Mouse (Mus musculus) embryonic facial prominence, embryonic 12.5 days (tissue): ENCODE measurements around the gene Dnase1l3. TPM values are rescaled to one million over a fixed set of nuclear protein-coding genes. Genes with fewer than 3 reads are reported as not detected.

Experiments
- ATAC-seq: fragments of 200-750 bp; cut with Nextera tagmentation; 2 replicates; pipeline ENCODE4 v1.8.0; 2017; ENCODE audit not compliant: insufficient number of reproducible peaks, insufficient read depth, low FRiP score, low TSS enrichment
- H3K27ac ChIP-seq: fragments of 300-500 bp; sonication (generic); 2 replicates; pipeline ENCODE4 v1.5.1; 2016; ENCODE audit warnings: mild to moderate bottlenecking
- H3K27me3 ChIP-seq: fragments of 300-500 bp; sonication (generic); 2 replicates; pipeline ENCODE4 v1.6.1; 2016; ENCODE audit warnings: mild to moderate bottlenecking, moderate library complexity
- H3K36me3 ChIP-seq: fragments of 300-500 bp; sonication (generic); 2 replicates; pipeline ENCODE4 v1.6.1; 2016; ENCODE audit warnings: mild to moderate bottlenecking
- H3K4me1 ChIP-seq: fragments of 300-500 bp; sonication (generic); 2 replicates; pipeline ENCODE4 v1.6.1; 2016
- H3K4me2 ChIP-seq: fragments of 300-500 bp; sonication (generic); replicated peaks from 2 replicates; pipeline ENCODE4 v1.6.1; 2016; ENCODE audit warnings: mild to moderate bottlenecking, moderate library complexity
- H3K4me3 ChIP-seq: fragments of 300-500 bp; sonication (generic); 2 replicates; pipeline ENCODE4 v1.5.1; 2016; ENCODE audit warnings: mild to moderate bottlenecking
- H3K9ac ChIP-seq: fragments of 300-500 bp; sonication (generic); 2 replicates; pipeline ENCODE4 v1.6.1; 2016; ENCODE audit warnings: mild to moderate bottlenecking, moderate library complexity
- H3K9me3 ChIP-seq: fragments of 300-500 bp; sonication (generic); 2 replicates; pipeline ENCODE4 v1.6.1; 2016; ENCODE audit warnings: mild to moderate bottlenecking, moderate library complexity
- WGBS: fragments of 180-500 bp; shearing (Covaris S2); methylation state at CpG from one replicate; pipeline ENCODE4 v1.1.7; 2016; 5-methylcytosine and 5-hydroxymethylcytosine counted together
- polyA plus RNA-seq: library from polyadenylated mRNA; unstranded; fragments of >200 nt; fragmentation: Nextera tagmentation; extraction: Ambion mirVana; gene quantifications from 2 replicates; pipeline ENCODE4 v1.2.1, GENCODE M21; 2016

Dnase1l3 gene
- 0.09 TPM in 1 of 2 replicates, not detected in the other for polyA plus RNA-seq

GRCm38 (mm10) chr14:7994271-7994767, at the start of gene Dnase1l3:
TSS of gene Dnase1l3 (minus strand) at chr14:7994573.
- H3K9ac ChIP-seq = no peak within 1 kb of the TSS
- no peaks in the 10 kb centered on the region for H3K4me1 ChIP-seq
- H3K4me2 ChIP-seq = no peak within 1 kb of the TSS
- no peak within 1 kb of the TSS for H3K4me3 ChIP-seq
- no peaks in the 10 kb centered on the region for H3K9me3 ChIP-seq
- H3K36me3 ChIP-seq = no peaks in the 10 kb centered on the region
- WGBS = 72% methylated on average over 8 of the region's 8 CpGs
- H3K27me3 ChIP-seq = no peaks in the 10 kb centered on the region
- H3K27ac ChIP-seq = no peak within 1 kb of the TSS
- no peak for ATAC-seq

- ATAC-seq = no peak
- no peak overlapping the region for H3K9ac ChIP-seq
- no peaks in the 10 kb centered on the region for H3K27me3 ChIP-seq
- no peaks in the 10 kb centered on the region for H3K9me3 ChIP-seq
- WGBS = 93% methylated on average over 9 of the region's 9 CpGs
- no peaks in the 10 kb centered on the region for H3K4me1 ChIP-seq
- H3K4me2 ChIP-seq = no peak overlapping the region
- no peak overlapping the region for H3K27ac ChIP-seq
- peaks cover 12% of the 10 kb centered on the region for H3K36me3 ChIP-seq
- no peak overlapping the region for H3K4me3 ChIP-seq
Measured at GRCm38 (mm10) chr14:8042577-8042976, 48.2 kb upstream of the Dnase1l3 start.

- Histone ChIP-seq H3K4me2 (no peak overlapping the region), H3K4me3 (no peak overlapping the region), H3K27me3 (no peaks in the 10 kb centered on the region), H3K36me3 (peaks cover 9% of the 10 kb centered on the region), H3K4me1 (no peaks in the 10 kb centered on the region), H3K9ac (no peak overlapping the region), H3K27ac (no peak overlapping the region), H3K9me3 (no peaks in the 10 kb centered on the region)
- WGBS = 85% methylated on average over 2 of the region's 2 CpGs
- no peak for ATAC-seq
Measured at GRCm38 (mm10) chr14:8042120-8042519, 47.7 kb upstream of the Dnase1l3 start.

GRCm38 (mm10) chr14:8040911-8041678, 46.7 kb upstream of the Dnase1l3 start:
- 84% methylated on average over 12 of the region's 12 CpGs for WGBS
- no peaks in the 10 kb centered on the region for H3K9me3 ChIP-seq
- H3K27me3 ChIP-seq = no peaks in the 10 kb centered on the region
- no peaks in the 10 kb centered on the region for H3K4me1 ChIP-seq
- no peak overlapping the region for H3K4me2 ChIP-seq
- H3K9ac ChIP-seq = no peak overlapping the region
- H3K27ac ChIP-seq = no peak overlapping the region
- H3K36me3 ChIP-seq = peaks cover 7% of the 10 kb centered on the region
- ATAC-seq = no peak
- H3K4me3 ChIP-seq = no peak overlapping the region

GRCm38 (mm10) chr14:8040179-8040578, 45.8 kb upstream of the Dnase1l3 start:
- no peak overlapping the region for H3K27ac ChIP-seq
- H3K36me3 ChIP-seq = peaks cover 7% of the 10 kb centered on the region; the same call in 1 of the 2 replicates
- no peaks in the 10 kb centered on the region for H3K4me1 ChIP-seq
- no peak for ATAC-seq
- H3K27me3 ChIP-seq = no peaks in the 10 kb centered on the region
- H3K4me3 ChIP-seq = no peak overlapping the region
- no peak overlapping the region for H3K4me2 ChIP-seq
- no peaks in the 10 kb centered on the region for H3K9me3 ChIP-seq
- H3K9ac ChIP-seq = no peak overlapping the region
- 80% methylated on average over 3 of the region's 3 CpGs for WGBS

- no peaks in the 10 kb centered on the region for H3K4me1 ChIP-seq
- no peak overlapping the region for H3K4me3 ChIP-seq
- WGBS = 82% methylated on average over 7 of the region's 7 CpGs
- no peak overlapping the region for H3K4me2 ChIP-seq
- peaks cover 7% of the 10 kb centered on the region; the same call in 1 of the 2 replicates for H3K36me3 ChIP-seq
- no peak overlapping the region for H3K27ac ChIP-seq
- no peak overlapping the region for H3K9ac ChIP-seq
- H3K27me3 ChIP-seq = no peaks in the 10 kb centered on the region
- no peak for ATAC-seq
- no peaks in the 10 kb centered on the region for H3K9me3 ChIP-seq
Measured at GRCm38 (mm10) chr14:8038791-8039448, 44.5 kb upstream of the Dnase1l3 start.

- Histone ChIP-seq H3K27ac (no peak overlapping the region), H3K9me3 (no peaks in the 10 kb centered on the region), H3K27me3 (no peaks in the 10 kb centered on the region), H3K4me2 (no peak overlapping the region), H3K4me1 (no peaks in the 10 kb centered on the region), H3K4me3 (no peak overlapping the region), H3K9ac (no peak overlapping the region), H3K36me3 (peaks cover 7% of the 10 kb centered on the region; the same call in 1 of the 2 replicates)
- WGBS = 73% methylated on average over 5 of the region's 5 CpGs
- no peak for ATAC-seq
Measured at GRCm38 (mm10) chr14:8038150-8038549, 43.8 kb upstream of the Dnase1l3 start.

GRCm38 (mm10) chr14:8036406-8036805, 42.0 kb upstream of the Dnase1l3 start:
- H3K4me2 ChIP-seq = no peak overlapping the region
- no peak overlapping the region for H3K27ac ChIP-seq
- H3K4me1 ChIP-seq = no peaks in the 10 kb centered on the region
- H3K27me3 ChIP-seq = no peaks in the 10 kb centered on the region
- 85% methylated on average over 5 of the region's 5 CpGs for WGBS
- no peaks in the 10 kb centered on the region for H3K9me3 ChIP-seq
- H3K36me3 ChIP-seq = 0 out of 2 replicates have a peak, but pooled peaks cover 4% of the 10 kb centered on the region
- H3K9ac ChIP-seq = no peak overlapping the region
- H3K4me3 ChIP-seq = no peak overlapping the region
- no peak for ATAC-seq

GRCm38 (mm10) chr14:8035951-8036350, 41.6 kb upstream of the Dnase1l3 start:
- no peak overlapping the region for H3K27ac ChIP-seq
- H3K4me2 ChIP-seq = no peak overlapping the region
- H3K4me1 ChIP-seq = no peaks in the 10 kb centered on the region
- H3K9me3 ChIP-seq = no peaks in the 10 kb centered on the region
- no peak overlapping the region for H3K9ac ChIP-seq
- no peaks in the 10 kb centered on the region for H3K27me3 ChIP-seq
- ATAC-seq = no peak
- H3K4me3 ChIP-seq = no peak overlapping the region
- H3K36me3 ChIP-seq = 0 out of 2 replicates have a peak, but pooled peaks cover 1% of the 10 kb centered on the region
- 86% methylated on average over 6 of the region's 6 CpGs for WGBS

- ATAC-seq = no peak
- WGBS = 77% methylated on average over 5 of the region's 5 CpGs
- Histone ChIP-seq H3K27me3 (no peaks in the 10 kb centered on the region), H3K27ac (no peak overlapping the region), H3K4me1 (no peaks in the 10 kb centered on the region), H3K9me3 (no peaks in the 10 kb centered on the region), H3K4me2 (no peak overlapping the region), H3K9ac (no peak overlapping the region), H3K36me3 (no peaks in the 10 kb centered on the region), H3K4me3 (no peak overlapping the region)
Measured at GRCm38 (mm10) chr14:8034561-8034960, 40.2 kb upstream of the Dnase1l3 start.

GRCm38 (mm10) chr14:8032087-8032944, 37.9 kb upstream of the Dnase1l3 start:
- no peak overlapping the region for H3K9ac ChIP-seq
- no peaks in the 10 kb centered on the region for H3K36me3 ChIP-seq
- no peaks in the 10 kb centered on the region for H3K4me1 ChIP-seq
- no peak overlapping the region for H3K27ac ChIP-seq
- H3K9me3 ChIP-seq = no peaks in the 10 kb centered on the region
- no peak overlapping the region for H3K4me3 ChIP-seq
- no peaks in the 10 kb centered on the region for H3K27me3 ChIP-seq
- 75% methylated on average over 13 of the region's 13 CpGs for WGBS
- no peak overlapping the region for H3K4me2 ChIP-seq
- ATAC-seq = no peak
